Mouse (Mus musculus) MEL-GATA-1-ER (cell line): ENCODE measurements around the gene D5Ertd579e.
A peak's percentile ranks its signal among the peaks of the same experiment; 100 is the strongest.

Experiments used
- DNase-seq: peaks from one replicate; pipeline ENCODE4 v3.0.0-alpha.2; 2012; ENCODE audit warnings: low read depth; ENCODE audit errors: extremely low read depth

The D5Ertd579e gene

DNA sequence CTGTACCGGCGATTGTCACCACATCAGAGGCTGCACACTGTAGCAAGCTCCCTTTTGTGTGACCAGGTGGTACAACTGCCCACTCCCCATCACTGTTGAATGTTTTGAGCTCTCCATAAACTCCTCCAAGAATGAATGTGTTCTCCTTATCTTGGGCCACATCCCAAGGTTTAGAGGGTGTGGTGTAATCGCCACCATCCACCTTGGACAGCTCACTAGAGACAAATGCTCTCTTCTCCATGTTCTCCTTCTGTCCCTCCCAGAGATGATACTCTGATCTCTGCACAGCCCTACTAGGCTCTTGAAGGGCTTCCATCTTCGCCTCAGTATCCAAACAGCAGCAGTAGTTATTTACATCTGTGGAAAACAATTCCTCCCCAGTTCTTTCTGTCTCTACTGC, 81.7 kb downstream of the D5Ertd579e start:
- no peak for DNase-seq

DNA sequence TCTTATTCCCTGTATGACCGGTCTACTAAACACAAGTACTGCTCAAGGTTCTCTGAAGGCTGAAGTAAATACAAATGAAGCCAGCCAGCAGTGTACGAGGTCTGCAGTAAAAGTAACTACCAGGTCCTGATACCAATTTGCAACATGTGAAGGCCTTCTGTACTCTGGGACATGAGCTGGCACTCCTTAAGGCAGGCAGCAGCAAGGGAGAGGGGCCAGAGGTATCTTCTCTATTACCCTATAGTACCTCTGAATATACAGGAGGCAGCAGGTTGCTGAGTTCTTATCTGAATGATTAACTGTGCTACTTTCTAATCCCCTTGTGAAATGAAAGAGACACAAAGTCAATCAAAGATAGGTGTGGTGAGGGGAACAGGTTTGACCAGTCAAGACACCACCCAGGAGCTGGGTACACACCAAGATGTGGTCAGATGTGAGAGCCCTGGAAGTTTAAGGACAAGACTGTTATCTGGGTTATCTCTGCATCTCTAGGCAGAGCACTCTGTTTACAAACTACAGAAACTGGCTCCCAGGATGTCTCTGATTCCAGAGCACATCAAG, 86.8 kb downstream of the D5Ertd579e start:
- DNase-seq, result no peak

DNA sequence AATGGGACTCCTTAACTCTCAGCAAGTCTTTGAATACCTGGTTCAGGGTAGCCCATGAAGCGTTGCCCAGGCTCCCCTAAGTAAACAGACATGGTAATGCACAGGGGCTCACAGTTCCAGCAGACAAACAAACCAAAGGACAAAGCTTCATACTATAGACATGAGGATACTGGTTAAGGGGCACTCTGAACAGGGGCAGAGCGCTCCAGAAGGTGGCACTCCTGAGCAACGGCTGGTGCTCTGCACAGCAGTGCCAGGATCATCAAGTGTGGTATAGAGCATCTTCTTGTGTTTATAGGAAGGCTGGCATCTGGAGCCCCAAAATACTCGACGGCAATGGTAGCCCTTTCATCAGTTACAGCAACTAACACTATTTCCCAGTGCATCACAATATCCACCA, 92.8 kb downstream of the D5Ertd579e start:
- DNase-seq, result no peak

DNA sequence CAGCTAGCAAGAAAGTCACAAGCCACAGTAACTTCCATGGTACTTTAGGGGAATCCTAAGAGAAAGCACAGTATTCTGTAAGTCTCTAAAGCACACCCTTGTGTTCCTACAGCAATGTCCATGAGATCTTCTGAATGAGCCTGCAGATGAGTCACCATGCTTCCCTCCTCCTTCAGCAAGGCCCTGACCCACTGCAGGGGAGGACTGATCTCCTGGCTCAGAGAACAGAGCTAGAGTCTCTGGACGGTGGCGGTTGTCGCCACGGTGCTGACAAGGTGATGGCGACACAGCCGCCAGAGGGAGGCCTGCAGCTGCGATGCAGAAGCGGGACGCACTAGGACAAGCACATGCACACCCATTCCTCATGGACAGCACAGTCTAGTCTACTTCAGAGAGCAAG, 93.8 kb downstream of the D5Ertd579e start:
- no peak for DNase-seq

DNA sequence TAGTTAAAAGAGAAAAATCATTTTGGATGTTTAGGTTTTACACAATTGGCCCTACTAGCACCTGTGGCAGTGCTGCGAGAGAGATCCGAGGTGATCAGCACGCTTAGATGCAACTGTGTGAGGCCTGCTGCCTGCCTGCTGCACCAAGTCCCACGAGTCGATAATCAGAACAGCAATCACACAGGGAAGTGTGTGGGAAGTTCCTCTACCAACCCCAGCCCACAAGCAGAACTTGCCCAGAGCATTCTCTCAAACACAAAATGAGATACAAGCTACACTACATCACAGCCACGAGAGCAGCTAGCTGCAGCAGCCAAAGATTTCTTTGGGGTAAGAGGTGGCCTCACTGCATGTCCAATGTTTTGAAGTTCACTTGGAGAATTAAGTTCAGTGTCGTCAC, 94.3 kb downstream of the D5Ertd579e start:
- DNase-seq, result no peak

DNA sequence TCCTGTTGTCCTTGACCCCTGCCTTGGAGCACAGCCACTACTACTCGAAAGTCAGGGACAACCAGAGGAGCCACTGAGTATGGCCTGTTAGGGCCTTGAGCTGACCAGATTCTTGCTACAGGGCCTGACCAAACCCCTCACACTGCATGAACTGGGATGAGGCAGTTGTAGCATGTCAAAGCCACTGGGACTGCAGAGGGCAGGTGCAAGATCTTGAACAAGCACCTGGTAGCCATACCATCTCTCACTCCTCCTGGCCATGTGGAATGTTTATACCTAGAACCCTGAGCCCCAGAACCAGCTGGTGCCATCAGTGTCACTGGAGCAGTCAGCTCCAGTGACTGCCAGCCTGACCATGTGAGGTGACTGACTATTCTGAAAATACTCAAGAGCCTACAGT, 96.9 kb downstream of the D5Ertd579e start:
- no peak for DNase-seq

GRCm38 (mm10) chr5:36597653-36598052, 98.2 kb downstream of the D5Ertd579e start:
- DNase-seq, result peak; percentile 64

DNA sequence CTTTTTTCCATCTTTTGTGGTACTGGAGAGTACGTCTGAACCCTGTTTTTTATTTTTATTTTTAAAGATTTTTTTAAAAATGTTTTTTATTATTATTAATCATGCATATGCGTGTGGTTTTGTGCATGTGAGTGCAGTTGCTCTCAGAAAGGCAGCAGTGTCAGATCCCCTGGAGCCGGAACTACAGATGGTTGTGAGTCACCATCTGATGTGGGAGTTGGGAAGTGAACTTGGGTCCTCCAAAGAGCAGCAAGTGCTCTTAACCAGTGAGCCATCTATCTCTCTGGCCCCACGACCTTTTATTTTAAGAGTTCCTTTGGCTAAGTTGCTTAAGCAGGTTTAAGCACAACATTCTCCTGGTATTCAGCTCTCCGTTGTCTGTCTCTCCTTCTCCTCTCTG, 99.6 kb downstream of the D5Ertd579e start:
- DNase-seq, result no peak

GRCm38 (mm10) chr5:36595115-36595514, 100.7 kb downstream of the D5Ertd579e start:
- DNase-seq, result peak; percentile 53

- DNase-seq, result no peak
These were observed 101.5 kb downstream of the D5Ertd579e start for GRCm38 (mm10) chr5:36594344-36594743.

- DNase-seq, result no peak
These were observed 102.6 kb downstream of the D5Ertd579e start, which contains the start of gene Tbc1d14 for GRCm38 (mm10) chr5:36593176-36593575. TSS of gene Tbc1d14 (minus strand) at chr5:36593276.

GRCm38 (mm10) chr5:36590499-36590920, 105.3 kb downstream of the D5Ertd579e start:
- no peak for DNase-seq

GRCm38 (mm10) chr5:36584299-36584698, 111.5 kb downstream of the D5Ertd579e start:
- DNase-seq, result no peak

DNA sequence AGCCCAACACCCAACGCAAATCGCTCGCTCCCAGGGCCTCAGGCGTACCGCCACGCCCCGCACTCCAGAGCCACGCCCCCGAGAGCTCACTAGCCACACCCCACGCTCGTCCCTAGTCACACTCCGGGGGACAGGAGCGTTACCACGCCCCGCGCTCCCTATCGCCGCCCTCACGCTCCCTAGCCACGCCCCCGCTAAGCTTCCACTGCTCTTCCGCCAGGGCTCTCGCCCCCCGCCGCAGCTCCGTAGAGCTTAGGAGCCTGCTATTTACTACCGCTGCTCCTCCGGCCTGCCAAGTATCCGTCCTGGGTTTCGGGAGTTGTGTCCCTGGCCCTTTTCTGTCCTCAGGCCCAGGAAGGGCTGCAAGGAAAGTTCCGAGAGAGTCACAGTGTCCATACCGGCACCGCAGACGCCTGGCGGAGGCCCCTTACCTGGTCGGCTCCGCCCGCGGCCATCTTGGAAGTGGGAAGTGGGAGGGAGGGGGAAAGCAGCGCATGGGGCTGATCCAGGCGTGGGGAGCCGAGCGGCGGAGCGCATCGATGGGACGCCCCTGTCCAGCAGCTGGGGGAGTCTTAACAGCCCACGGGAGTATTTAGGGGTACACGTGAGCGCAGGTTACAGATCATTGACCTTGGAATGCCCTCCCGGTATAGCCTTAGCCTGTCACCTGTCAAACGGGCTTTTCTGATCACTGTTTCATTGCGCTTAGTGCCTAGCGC, 113.7 kb downstream of the D5Ertd579e start:
- peak; percentile 95 for DNase-seq

DNA sequence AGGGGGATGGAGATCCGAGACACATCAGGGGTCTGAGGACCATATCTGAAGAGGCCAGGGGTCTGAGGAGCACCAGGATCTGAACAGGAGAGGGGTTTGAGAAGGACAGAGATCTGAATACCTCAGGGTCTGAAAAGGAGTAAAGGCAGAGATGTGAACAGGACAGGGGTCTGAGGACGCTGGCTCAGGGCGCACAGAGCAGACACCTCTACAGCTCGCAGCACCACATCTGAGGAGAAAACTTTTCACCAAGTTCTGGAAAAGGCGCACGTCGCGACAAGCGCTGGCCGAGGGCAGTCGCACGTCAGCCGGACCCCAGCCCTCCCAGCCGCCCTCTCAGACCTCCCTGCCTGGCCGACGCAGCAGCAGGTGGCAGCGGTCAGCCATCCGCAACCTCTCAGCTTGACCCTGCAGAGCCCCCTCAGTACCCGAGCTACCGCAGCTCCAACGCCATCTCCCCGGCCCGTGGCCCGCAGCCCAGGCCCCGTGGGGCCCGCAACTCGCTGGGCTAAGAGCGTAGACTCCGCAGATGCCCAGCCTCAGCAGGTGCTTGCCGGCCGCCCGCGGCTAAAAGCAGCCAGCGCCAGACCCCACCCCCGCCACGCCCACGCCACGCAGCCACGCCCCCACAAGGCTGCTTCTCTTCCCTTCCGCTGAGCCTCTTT, 114.4 kb downstream of the D5Ertd579e start:
- DNase-seq, result no peak

GRCm38 (mm10) chr5:36579967-36580366, 115.9 kb downstream of the D5Ertd579e start:
- DNase-seq, result no peak

GRCm38 (mm10) chr5:36578982-36579381, 116.8 kb downstream of the D5Ertd579e start:
- no peak for DNase-seq

DNA sequence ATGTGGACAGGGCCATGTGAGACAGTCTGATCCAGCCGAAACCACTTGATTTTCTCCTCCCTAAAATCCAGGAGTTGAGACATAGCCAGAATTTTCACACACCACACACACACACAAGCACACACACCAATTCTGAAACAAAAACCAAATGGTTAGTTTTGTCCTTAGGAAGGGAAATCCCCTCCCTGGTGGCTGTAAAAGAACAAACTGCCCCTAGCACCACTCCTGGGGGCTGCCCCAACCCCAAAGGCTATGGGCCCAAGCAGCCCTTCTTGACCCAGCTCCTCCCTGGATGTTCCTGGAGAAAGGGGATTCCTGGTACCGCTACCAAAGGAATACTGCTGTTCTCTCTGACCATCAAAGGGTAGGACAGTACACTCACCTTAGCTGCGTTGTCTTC, 119.4 kb downstream of the D5Ertd579e start:
- DNase-seq, result no peak

GRCm38 (mm10) chr5:36575745-36576144, 120.1 kb downstream of the D5Ertd579e start:
- DNase-seq, result no peak

DNA sequence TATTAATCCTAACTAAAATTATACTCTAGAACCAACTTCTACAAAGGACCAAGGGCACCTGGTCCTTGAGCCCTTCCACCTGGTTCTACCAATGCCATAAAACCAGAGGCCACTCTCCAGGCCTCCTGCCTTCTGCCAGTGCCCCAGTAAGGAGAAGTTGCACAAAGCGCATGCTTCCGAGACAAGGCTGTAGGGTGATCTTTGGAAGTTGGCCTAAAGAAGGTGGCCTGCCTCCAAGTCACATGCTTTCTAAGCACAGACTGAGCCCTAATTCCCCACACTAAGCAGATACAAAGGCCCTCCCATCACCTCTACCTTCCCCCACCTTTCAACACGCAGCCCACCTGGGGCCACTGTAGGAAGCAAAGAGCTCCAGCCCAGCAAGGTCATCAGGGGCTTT, 120.6 kb downstream of the D5Ertd579e start:
- DNase-seq, result no peak

GRCm38 (mm10) chr5:36574147-36574870, 121.5 kb downstream of the D5Ertd579e start:
- DNase-seq, result no peak

DNA sequence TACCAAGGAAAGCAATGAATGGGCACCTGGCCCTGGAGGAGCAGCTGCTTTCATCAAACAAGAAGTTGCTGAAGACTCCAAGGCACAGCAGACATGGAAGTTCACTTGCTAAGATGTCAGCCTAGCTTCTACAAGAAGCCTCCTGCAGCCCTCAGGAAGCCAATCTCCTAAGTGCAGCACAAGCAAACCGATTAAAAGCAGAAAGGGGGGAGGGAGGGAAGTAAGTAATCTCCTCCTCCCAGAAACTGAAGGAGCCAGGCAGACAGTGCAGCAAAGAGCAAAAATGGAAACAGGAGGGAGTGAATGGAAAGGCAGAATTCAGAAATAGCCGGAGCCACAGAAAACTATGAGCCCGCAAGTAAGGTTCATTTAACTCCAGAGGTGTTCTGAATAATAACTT, 122.5 kb downstream of the D5Ertd579e start:
- peak; percentile 88 for DNase-seq
